Mouse (Mus musculus) adrenal gland, postnatal 25 days (tissue): Measurements from ENCODE around the gene Specc1. TPM values are rescaled to one million over a fixed set of nuclear protein-coding genes. Genes with fewer than 3 reads are reported as not detected.
A peak's percentile ranks its signal among the peaks of the same experiment; 100 is the strongest.

Experiments
- DNase-seq: peaks from one replicate; pipeline ENCODE4 v3.0.0; 2021; ENCODE audit warnings: mixed read lengths
- total RNA-seq: library from RNA; stranded (reverse); gene quantifications from 2 replicates; pipeline ENCODE4 v1.2.3, GENCODE M21; 2021

Specc1 gene
- total RNA-seq, 1 experiment from 2014 or later: 9.7 TPM

GRCm38 (mm10) chr11:62050356-62051330 is 94.1 kb downstream of the Specc1 start:
- no peak for DNase-seq

GRCm38 (mm10) chr11:62051487-62051886 is 94.9 kb downstream of the Specc1 start:
- DNase-seq: no peak

GRCm38 (mm10) chr11:62053928-62054327 is 97.4 kb downstream of the Specc1 start:
- DNase-seq: no peak

- no peak for DNase-seq
Observed at GRCm38 (mm10) chr11:62064565-62064964, 108.0 kb downstream of the Specc1 start.

- DNase-seq: no peak
Observed at GRCm38 (mm10) chr11:62065655-62066054, 109.1 kb downstream of the Specc1 start.

DNA sequence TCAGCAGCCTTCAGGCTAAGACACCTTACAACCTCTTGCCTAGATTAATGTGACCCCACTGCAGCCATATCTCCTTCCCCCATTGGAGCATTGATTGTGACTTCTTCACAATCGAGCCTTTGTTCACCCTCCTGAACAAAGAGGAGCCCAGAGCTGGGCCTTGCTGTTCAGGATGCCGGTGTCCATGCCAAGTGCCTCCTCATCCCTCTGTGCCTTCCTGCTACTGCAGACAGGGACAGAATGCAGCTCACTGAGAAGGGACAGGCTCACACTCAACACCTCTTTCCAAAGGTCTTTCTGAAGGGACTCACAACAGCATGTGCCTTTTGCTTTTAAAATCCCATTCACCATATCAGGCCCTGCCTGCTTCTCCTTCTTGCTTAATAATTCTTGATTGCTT is 113.0 kb downstream of the Specc1 start:
- DNase-seq: no peak

GRCm38 (mm10) chr11:62070206-62070605 is 113.6 kb downstream of the Specc1 start:
- DNase-seq: peak; percentile 28

DNA sequence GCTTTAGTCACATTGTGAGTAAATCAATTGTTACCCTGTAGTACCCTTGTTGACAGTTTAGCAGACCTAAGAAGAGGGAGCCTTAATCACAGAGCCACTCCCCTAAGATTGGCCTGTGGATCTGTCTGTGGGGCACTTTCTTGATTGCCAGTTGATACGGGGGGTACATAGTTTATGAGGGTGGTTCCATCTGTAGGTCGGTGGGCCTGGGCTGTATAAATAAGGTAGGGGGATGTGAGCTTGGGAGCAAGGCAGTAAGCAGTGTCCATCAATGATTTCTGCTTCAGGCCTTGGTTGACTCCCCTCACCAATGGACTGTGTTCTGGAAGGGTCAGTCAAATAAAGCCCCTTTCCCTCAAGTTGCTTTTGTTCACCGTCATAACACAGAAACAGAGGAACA is 115.8 kb downstream of the Specc1 start:
- DNase-seq: no peak

GRCm38 (mm10) chr11:62073575-62074140 is 117.1 kb downstream of the Specc1 start:
- DNase-seq: no peak

DNA sequence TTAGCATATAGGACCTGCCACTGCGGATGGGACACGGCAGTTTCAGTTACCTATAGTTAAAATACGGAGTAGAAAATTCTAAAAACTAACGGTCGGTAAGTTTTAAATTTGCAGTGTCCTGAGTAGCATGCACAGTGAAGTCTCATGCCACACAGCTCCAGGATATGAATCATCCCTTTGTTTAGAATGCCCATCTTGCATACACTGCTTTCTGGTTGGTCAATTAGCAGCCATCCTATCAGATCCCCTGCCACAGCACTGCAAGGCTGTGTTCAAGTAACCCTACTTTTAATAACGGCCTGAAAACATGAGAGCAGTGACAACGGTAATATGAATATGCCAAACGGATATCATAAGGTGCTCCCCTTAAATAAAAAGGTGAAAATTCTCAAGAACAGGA is 118.0 kb downstream of the Specc1 start:
- no peak for DNase-seq

DNA sequence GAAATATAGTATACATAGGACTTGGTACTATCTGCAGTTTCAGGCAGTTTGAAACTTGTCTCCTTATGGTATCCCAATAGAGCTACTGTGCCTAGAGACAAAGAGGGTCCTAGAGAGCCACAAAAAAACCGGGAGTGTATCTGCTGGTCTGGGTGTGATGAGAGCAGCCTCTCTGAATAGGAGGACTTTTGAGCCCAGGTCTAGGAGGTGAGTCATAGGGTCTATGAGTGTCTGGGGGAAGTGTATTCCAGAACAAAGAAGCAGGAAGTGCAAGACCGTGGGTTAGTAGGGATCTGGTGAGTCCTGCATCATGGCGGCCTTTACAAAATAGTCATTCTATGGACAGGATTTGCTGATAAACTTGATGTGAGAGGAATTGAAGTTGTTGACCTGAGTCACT is 118.5 kb downstream of the Specc1 start:
- no peak for DNase-seq

DNA sequence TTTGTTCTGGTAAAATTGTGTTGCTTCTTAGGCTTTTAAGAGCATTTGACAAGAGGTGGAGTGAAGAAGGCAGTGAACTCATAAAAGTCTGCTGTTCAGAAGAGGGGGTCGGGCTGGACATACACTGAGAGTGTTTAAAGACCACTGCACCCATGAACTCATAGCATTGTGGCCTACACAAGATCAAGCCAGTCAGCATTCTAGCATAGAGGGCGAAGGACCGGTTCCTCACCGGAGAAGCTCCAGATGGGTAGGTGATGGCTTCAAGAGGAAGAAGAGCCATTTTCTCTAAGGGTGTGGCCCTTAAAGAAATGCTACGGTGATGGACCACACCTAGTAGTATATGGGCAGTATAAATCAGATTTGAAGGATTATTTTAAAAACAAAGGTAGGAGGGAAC is 119.0 kb downstream of the Specc1 start:
- no peak for DNase-seq

DNA sequence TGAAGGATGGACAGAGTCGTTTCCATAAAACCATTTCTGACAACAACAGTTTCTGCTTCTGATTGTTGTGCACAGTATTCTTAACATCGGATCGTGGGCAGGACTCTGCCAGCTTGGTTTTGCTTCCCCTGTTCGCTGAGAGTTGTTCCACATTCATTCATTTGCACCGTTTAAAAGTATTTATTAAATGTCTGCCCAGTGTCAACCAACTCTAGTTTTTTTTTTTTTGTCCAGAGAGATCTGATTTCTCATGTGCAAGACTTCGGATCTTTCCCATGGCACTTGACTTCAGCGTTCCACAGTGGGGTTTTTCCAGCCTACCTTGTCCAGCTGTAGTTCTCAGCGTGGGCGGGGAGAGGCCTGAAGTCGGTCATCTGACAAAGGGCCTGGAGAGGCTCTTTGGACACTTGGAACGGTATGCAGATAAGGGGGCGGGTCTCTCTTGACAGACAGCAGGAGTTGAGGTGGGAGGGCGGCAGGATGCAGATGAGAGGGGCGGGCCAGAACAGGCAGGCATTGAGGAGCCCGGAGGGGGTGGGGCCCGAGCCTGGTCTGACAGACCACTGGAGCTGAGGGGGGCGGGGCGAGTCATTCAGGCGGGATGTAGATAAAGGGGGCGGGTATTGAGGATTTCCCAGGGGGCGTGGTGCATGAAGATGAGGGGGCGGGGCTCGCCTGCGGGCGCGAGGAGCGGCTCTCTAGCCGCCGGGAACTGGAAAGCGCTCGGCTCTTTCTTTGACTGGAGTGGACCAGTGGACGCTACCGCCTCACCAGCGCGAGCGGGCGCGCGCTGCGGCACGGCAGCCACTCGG is 120.0 kb downstream of the Specc1 start:
- peak; percentile 99 for DNase-seq

- peak; percentile 4 for DNase-seq
Observed at GRCm38 (mm10) chr11:62077157-62077865, 120.7 kb downstream of the Specc1 start.

GRCm38 (mm10) chr11:62078371-62078770 is 121.8 kb downstream of the Specc1 start:
- no peak for DNase-seq

DNA sequence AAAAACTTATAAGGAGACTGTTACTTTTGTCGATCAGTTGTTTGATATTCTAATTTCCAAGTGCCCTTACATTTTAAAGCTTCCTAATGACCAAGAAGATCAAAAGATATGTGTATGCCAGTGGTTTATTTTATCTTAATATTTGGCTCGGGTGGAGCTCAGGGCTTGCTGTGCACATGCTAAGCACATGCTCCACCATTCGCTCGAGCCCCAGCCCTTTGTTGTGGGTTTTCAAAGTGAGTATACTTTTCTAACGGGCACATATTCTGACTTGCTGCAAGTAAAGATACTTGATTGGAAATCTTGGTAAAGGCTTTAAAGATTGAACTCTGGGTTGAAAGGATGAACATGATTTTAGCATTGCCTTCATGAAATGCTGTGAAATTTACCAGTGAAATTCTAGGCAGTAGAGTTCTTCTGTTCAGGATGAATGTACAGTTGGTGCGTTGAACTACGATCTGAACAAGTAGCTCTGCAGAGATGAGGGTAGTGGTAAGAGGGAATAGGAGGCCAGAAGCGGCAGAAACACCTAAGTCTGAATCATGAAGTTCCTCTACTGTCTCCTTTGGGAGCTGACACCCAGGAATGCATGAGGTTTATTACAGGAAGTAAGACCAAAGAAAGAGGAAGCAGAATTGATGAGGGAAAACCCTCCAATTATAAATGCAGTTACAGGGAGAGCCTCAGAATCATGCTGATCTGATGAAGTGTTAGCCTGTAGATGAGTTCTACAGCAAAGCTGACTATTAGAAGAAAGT is 122.7 kb downstream of the Specc1 start:
- no peak for DNase-seq

- DNase-seq: no peak
Observed at GRCm38 (mm10) chr11:62080476-62080875, 123.9 kb downstream of the Specc1 start.

DNA sequence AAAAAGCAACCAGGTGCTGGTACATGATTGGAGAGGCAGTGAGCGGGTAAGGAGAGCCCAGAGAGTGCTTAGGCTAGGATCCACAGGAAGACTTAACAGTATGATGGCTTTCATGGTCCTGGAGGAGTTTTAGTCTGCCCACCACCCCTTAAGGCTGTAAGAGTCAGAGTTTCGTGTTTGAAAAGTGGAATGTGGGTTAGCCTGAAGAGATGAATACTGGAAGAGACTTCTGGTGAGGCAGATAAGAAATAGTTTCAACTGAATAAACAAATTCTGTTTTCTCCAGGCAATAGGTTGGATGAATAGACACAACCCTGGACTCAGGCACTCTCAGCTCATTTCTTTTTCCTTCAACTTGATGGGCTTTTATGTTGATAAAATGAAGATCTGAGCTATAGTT is 130.1 kb downstream of the Specc1 start:
- no peak for DNase-seq

DNA sequence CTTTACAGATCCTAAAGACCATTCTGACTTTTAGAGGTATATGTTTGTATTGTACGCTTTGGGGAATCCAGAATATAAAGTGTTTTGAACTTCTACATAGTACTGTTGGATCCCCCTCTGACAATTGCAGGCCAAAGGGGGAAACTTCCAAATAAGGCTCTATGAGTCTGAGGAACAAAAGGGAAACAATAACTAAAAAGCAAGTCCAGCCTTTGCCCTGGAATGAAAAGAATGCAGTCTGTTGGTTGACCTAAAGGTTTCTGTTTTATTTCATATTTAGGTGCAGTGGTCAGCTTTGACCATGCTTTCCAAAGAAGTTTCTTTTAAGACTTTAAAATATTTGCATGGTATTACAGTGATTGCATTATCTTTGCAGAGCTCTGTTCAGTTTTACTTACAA is 130.5 kb downstream of the Specc1 start:
- no peak for DNase-seq

DNA sequence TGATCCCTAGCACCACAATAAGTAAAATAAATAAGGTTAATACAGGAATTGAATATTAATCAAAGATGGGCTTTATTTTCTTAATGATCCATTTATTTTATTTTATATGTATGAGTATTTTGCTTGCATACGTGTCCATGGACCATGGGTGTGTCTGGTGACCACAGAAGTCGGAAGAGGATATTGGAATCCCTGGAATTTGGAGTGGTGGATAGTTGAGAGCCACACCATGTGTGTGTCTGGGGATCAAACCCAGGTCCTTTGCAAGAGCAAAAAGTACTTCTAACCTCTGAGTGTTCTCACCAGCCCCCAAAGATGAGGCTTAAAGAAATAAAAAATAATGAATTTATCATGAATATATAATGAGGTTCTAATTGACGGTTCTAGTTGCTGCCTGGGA is 132.1 kb downstream of the Specc1 start:
- no peak for DNase-seq

DNA sequence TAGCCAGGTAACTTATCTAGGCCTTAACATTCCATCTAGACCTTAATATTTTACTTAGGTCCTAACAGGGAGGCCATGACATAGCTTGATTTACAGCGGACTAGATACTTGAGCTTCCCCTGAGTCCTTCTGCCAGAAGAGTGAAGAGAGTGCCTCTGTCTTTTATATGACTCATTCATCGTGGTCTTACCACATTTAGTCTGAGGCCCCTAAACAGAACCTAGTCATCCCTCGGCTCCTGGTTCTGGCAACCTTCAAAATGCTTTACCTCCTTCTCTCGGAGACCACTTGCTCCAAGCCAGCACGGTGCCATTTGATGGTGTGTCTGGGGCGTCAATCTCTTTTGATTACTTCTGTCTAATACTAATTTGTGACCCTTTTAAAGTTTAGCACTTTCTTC is 133.8 kb downstream of the Specc1 start:
- DNase-seq: no peak
